Mouse (Mus musculus) testis, adult 2 months (tissue): ENCODE measurements around the gene Rap2a.

Experiments used
- CTCF ChIP-seq: fragments of 200-500 bp; IDR thresholded peaks from 2 replicates; pipeline ENCODE4 v1.5.1; 2012; ENCODE audit warnings: low read depth, mild to moderate bottlenecking, inconsistent platforms, low read length, moderate library complexity; ENCODE audit not compliant: control insufficient read depth, insufficient read depth, insufficient replicate concordance
- POLR2A ChIP-seq: fragments of 200-500 bp; IDR thresholded peaks from 2 replicates; pipeline ENCODE4 v1.6.1; 2012; ENCODE audit warnings: low read depth, mild to moderate bottlenecking, inconsistent platforms, low read length, moderate library complexity; ENCODE audit not compliant: control insufficient read depth

DNA sequence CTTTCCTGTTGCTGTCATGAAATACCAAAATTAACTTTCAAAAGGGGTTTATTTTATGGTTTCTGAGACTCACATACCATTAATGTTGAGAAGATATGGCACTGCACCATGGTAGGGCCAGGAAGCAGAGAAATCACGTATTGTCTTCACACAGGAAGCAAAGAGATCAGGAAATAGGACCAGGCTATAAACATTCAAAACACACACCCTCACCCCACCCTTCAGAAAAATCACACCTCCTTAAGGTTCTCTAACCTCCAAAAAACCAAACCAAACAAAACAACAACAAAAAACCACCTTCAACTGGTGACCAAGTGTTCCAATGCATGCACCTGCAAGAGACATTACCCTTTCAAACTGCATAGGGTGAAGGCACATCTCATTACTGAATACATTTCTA, 41.7 kb downstream of the Rap2a start:
- TF ChIP-seq CTCF (no peak), POLR2A (no peak)
